Mouse (Mus musculus): ENCODE data around the gene Exo1.

Gene Exo1

DNA sequence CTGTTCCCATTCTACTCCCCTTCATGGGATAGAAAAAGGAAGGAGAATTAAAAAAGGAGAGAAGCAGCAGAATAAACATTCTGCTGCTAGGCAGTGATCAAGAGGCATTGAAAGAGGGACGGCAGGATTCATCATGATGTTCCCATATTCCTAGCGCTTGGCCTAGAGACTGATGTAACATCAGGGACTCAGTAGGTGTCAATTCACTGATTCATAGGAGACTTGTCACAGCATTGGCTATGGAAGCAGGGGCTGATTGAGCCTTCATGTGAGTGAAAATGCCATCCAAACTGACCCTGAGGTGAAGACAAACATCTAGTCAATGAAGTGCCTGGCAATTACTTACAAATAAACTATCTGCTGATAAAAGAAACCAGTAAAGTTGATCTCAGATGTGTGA, 70.5 kb downstream of the Exo1 start:
- no peak for DNase-seq (ENCODE audit: low read depth, low spot score)

DNA sequence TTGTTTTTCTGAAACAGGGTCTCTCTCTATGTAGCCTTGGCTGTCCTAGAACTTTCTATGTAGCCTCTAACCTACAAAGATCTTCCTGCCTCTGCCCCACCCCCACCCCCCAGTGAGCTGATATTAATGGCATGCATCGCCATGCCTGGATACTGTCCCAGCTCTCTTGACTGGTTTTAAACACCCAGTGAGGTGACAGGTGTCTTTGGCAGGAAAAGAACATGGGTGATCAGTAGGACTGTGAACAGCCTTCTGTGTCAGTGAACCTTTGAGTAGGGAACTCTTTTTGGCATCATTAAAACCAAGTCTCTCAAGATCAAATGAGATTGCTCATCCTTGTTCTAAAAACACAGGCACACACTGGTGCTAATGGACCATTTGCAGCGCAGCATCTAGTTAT, 81.4 kb downstream of the Exo1 start:
- DNase-seq (ENCODE audit: low read depth, low spot score), result no peak

All from retina, adult 2 months (tissue).